Comparison of ENCODE assay signal across 19 mouse cellular contexts in genomic region chr8:85450335-85450734, GRCm38 (mm10). TPM values are rescaled to one million over a fixed set of nuclear protein-coding genes. Genes with fewer than 3 reads are reported as not detected.
A peak's percentile ranks its signal among the peaks of the same experiment; 100 is the strongest.
DNase-seq lines count a peak whose midpoint lies in the region; ATAC-seq and TF ChIP-seq lines count a peak whose summit lies in the region.
"Had no signal": no experiment of that assay in that cellular context is flagged by ENCODE, and none has a peak within 500 bp of the region (broad histone marks: within the 10 kb centered on the region; RNA-seq: fewer than 3 reads in every experiment).

No protein-coding gene starts in this region.

- 92% methylated on average over 3 of the region's 3 CpGs for WGBS in hindbrain, postnatal 0 days
- WGBS in forebrain, embryonic 14.5 days, result 88% methylated on average over 3 of the region's 3 CpGs

- no peaks in the 10 kb centered on the region for H3K36me3 ChIP-seq in MEL (ENCODE audit: control insufficient read depth in 1 of 2, insufficient read depth in 2 of 2, low read length in 2 of 2)
- no peaks in the 10 kb centered on the region for H3K36me3 ChIP-seq in myocyte (ENCODE audit: control insufficient read depth, insufficient read depth)
- no peaks in the 10 kb centered on the region for H3K36me3 ChIP-seq in hindbrain, postnatal 0 days (ENCODE audit: insufficient read depth, low read length)
- no peaks in the 10 kb centered on the region for H3K36me3 ChIP-seq in forebrain, embryonic 14.5 days (ENCODE audit: control insufficient read depth, insufficient read depth, low read length)
- H3K36me3 ChIP-seq: embryonic facial prominence, embryonic 12.5 days; heart, embryonic 13.5 days; hindbrain, embryonic 15.5 days had no signal

- no peak overlapping the region for H3ac ChIP-seq in myocyte (ENCODE audit: control insufficient read depth, insufficient read length)

- TF ChIP-seq EP300 in MEL (IDR thresholded peaks at IDR 0.05; ENCODE audit: low read depth in 1 of 2, low read length in 2 of 2), result no peak

- no peak for TF ChIP-seq POLR2A in MEL (IDR thresholded peaks at IDR 0.05; ENCODE audit: control insufficient read depth in 1 of 2, insufficient read depth in 1 of 2, low read depth in 1 of 2, low read length in 2 of 2, poor library complexity in 1 of 2)
- no peak for TF ChIP-seq POLR2A in myocyte (IDR thresholded peaks at IDR 0.05; ENCODE audit: insufficient read length, low read depth)

- no peak for TF ChIP-seq CTCF in MEL (IDR thresholded peaks at IDR 0.05 in 2 of 3, conservative IDR thresholded peaks at IDR 0.05 in 1 of 3; ENCODE audit: control insufficient read depth in 1 of 3, insufficient read depth in 1 of 3, low read depth in 2 of 3, low read length in 3 of 3, poor library complexity in 1 of 3, severe bottlenecking in 1 of 3)
- no peak for TF ChIP-seq CTCF in hindbrain, postnatal 0 days (IDR thresholded peaks at IDR 0.05; ENCODE audit: low read depth)

- H3K4me2 ChIP-seq in myocyte (ENCODE audit: low read depth), result no peak overlapping the region
- no peak overlapping the region for H3K4me2 ChIP-seq in hindbrain, postnatal 0 days (ENCODE audit: low read depth, low read length)
- no peak overlapping the region for H3K4me2 ChIP-seq in forebrain, embryonic 14.5 days (ENCODE audit: low read length)
- H3K4me2 ChIP-seq: embryonic facial prominence, embryonic 12.5 days; heart, embryonic 13.5 days; hindbrain, embryonic 15.5 days had no signal

- H3K4me3 ChIP-seq in MEL (ENCODE audit: control insufficient read depth in 1 of 2, insufficient read depth in 1 of 2, low read depth in 2 of 2, low read length in 2 of 2), result no peak overlapping the region
- H3K4me3 ChIP-seq in myocyte, result no peak overlapping the region
- no peak overlapping the region for H3K4me3 ChIP-seq in hindbrain, postnatal 0 days (ENCODE audit: low read length)
- no peak overlapping the region for H3K4me3 ChIP-seq in forebrain, embryonic 14.5 days (ENCODE audit: low read depth, low read length)
- H3K4me3 ChIP-seq: embryonic facial prominence, embryonic 12.5 days; heart, embryonic 13.5 days; hindbrain, embryonic 15.5 days had no signal

- no peaks in the 10 kb centered on the region for H3K9me3 ChIP-seq in MEL (replicated peaks; ENCODE audit: insufficient read depth, low read length)
- no peaks in the 10 kb centered on the region for H3K9me3 ChIP-seq in hindbrain, postnatal 0 days (ENCODE audit: low read length)
- H3K9me3 ChIP-seq in forebrain, embryonic 14.5 days (replicated peaks; ENCODE audit: control insufficient read depth, low read length), result no peaks in the 10 kb centered on the region
- H3K9me3 ChIP-seq: embryonic facial prominence, embryonic 12.5 days; heart, embryonic 13.5 days; hindbrain, embryonic 15.5 days had no signal

- H3K4me1 ChIP-seq in MEL (ENCODE audit: control insufficient read depth in 1 of 2, insufficient read depth in 2 of 2, low read length in 2 of 2), result no peaks in the 10 kb centered on the region
- H3K4me1 ChIP-seq in hindbrain, postnatal 0 days (ENCODE audit: insufficient read depth, low read length), result no peaks in the 10 kb centered on the region
- H3K4me1 ChIP-seq in forebrain, embryonic 14.5 days (ENCODE audit: control insufficient read depth, insufficient read depth, low read length), result peaks cover 5% of the 10 kb centered on the region; the same call in 1 of the 2 replicates

- ATAC-seq in granulocyte monocyte progenitor cell, adult 5-6 weeks (replicated peaks; ENCODE audit: poor library complexity, severe bottlenecking), result peak; percentile 57
- ATAC-seq in hindbrain, postnatal 0 days, result no peak
- no peak for ATAC-seq in forebrain, embryonic 14.5 days
- ATAC-seq: forebrain, postnatal 0 days had no signal

- H3K79me2 ChIP-seq in MEL (ENCODE audit: control insufficient read depth, insufficient read depth, low read length, poor library complexity) (no peaks in the 10 kb centered on the region), myocyte (ENCODE audit: control insufficient read depth, insufficient read depth) (no peaks in the 10 kb centered on the region)

- H3K27ac ChIP-seq in MEL (ENCODE audit: control insufficient read depth, low read depth, low read length), result no peak overlapping the region
- no peak overlapping the region for H3K27ac ChIP-seq in hindbrain, postnatal 0 days
- no peak overlapping the region for H3K27ac ChIP-seq in forebrain, embryonic 14.5 days (ENCODE audit: low read depth, low read length)
- H3K27ac ChIP-seq: embryonic facial prominence, embryonic 12.5 days; heart, embryonic 13.5 days; hindbrain, embryonic 15.5 days had no signal

- TF ChIP-seq RAD21 in MEL (IDR thresholded peaks at IDR 0.05; ENCODE audit: low read depth, low read length), result no peak

- peak; percentile 49 for DNase-seq in thymus, postnatal 0 days (ENCODE audit: low spot score)
- no peak for DNase-seq in thymus, postnatal 25 days
- DNase-seq in MEL (ENCODE audit: low read depth, low spot score), result peak; percentile 59
- DNase-seq in urinary bladder, postnatal 4 days (ENCODE audit: low spot score in 2 of 2), result no peak
- DNase-seq in hindbrain, postnatal 0 days (ENCODE audit: low spot score), result no peak
- no peak for DNase-seq in forebrain, embryonic 14.5 days (ENCODE audit: low spot score)
- DNase-seq: adrenal gland, postnatal 14 days; cerebellum, adult 11-12 months; cerebellum, adult 9-10 months; cerebellum, postnatal 36 days; forebrain, postnatal 0 days; gastrocnemius, postnatal 14 days; heart, postnatal 36 days; kidney, adult 11 months had no signal

- H3K27me3 ChIP-seq in MEL (ENCODE audit: control insufficient read depth in 1 of 2, insufficient read depth in 2 of 2, low read length in 2 of 2), result no peaks in the 10 kb centered on the region
- H3K27me3 ChIP-seq in myocyte (ENCODE audit: control insufficient read depth, insufficient read depth, insufficient read length), result peaks cover 5% of the 10 kb centered on the region
- no peaks in the 10 kb centered on the region for H3K27me3 ChIP-seq in hindbrain, postnatal 0 days (ENCODE audit: insufficient read depth, low read length)
- no peaks in the 10 kb centered on the region for H3K27me3 ChIP-seq in forebrain, embryonic 14.5 days (replicated peaks; ENCODE audit: control insufficient read depth, insufficient read depth, low read length)
- H3K27me3 ChIP-seq: embryonic facial prominence, embryonic 12.5 days; heart, embryonic 13.5 days; hindbrain, embryonic 15.5 days had no signal

- no peak overlapping the region for H3K9ac ChIP-seq in MEL (ENCODE audit: control insufficient read depth, low read depth, low read length, poor library complexity, severe bottlenecking)
- no peak overlapping the region for H3K9ac ChIP-seq in hindbrain, postnatal 0 days (replicated peaks; ENCODE audit: low read length)
- H3K9ac ChIP-seq in forebrain, embryonic 14.5 days (ENCODE audit: low read length), result no peak overlapping the region
- H3K9ac ChIP-seq: embryonic facial prominence, embryonic 12.5 days; forebrain, postnatal 0 days; heart, embryonic 13.5 days; hindbrain, embryonic 15.5 days had no signal

TF ChIP-seq in MEL, 35 proteins besides CTCF, POLR2A, EP300 and RAD21:
- no peak for TF ChIP-seq MEF2A (IDR thresholded peaks at IDR 0.05; ENCODE audit: extremely low read depth, insufficient replicate concordance, low read depth, low read length, poor library complexity, severe bottlenecking)
- no peak for TF ChIP-seq MYC (IDR thresholded peaks at IDR 0.05; ENCODE audit: low read depth, low read length)
- TF ChIP-seq USF1 (IDR thresholded peaks at IDR 0.05; ENCODE audit: low read depth, low read length), result peak; percentile 60; the same call in 1 of the 2 replicates

TF ChIP-seq in myocyte, 11 proteins besides CTCF, POLR2A, EP300 and RAD21:
- TF ChIP-seq USF1 (IDR thresholded peaks at IDR 0.05; ENCODE audit: low read depth) (peak; percentile 18), MYOD1 (IDR thresholded peaks at IDR 0.05; ENCODE audit: control insufficient read depth in 1 of 3, insufficient read length in 2 of 3, low read depth in 2 of 3) (no peak)

RNA-seq across cellular contexts. Expression of gene 4921524J17Rik, which starts 17.7 kb away (rescaled TPM):
- polyA plus RNA-seq in thymus, postnatal 0 days (2015; fragmentation: Nextera tagmentation; extraction: Ambion mirVana), result 57.4 and 58.7 TPM in 2 replicates
- 14.6 and 16.1 TPM in 2 replicates for total RNA-seq in MEL (2012; rRNA removed)
- polyA plus RNA-seq in MEL (2012; ENCODE audit: insufficient read depth in 1 of 2, insufficient read length in 2 of 2, low read depth in 1 of 2, low replicate concordance in 2 of 2, missing spikeins in 1 of 2) (10 to 100 TPM in 1 of 2 experiments, not detected in 1; 21.9 TPM), myocyte (2012; fragmentation: generic; extraction: Trizol) (12.3 TPM)
- 11.2 and 25.9 TPM in 2 replicates for total RNA-seq in granulocyte monocyte progenitor cell, adult 5-6 weeks (2014; fragmentation: Nextera tagmentation)
- total RNA-seq in granulocyte monocyte progenitor cell, adult 5-6 weeks (2017), result 38.7 and 52.3 TPM in 2 replicates
- total RNA-seq in hindbrain, postnatal 0 days (2014; rRNA removed), result 11.6 and 13.6 TPM in 2 replicates
- polyA plus RNA-seq in hindbrain, postnatal 0 days (2015; fragmentation: Nextera tagmentation; extraction: Ambion mirVana), result 43.0 and 47.4 TPM in 2 replicates
- polyA plus RNA-seq in forebrain, embryonic 14.5 days (2014; fragmentation: Nextera tagmentation; extraction: Ambion mirVana), result 64.7 and 71.6 TPM in 2 replicates

RNA-seq across cellular contexts. Expression of gene Gpt2, which starts 42.0 kb away (rescaled TPM):
- 5.1 and 5.3 TPM in 2 replicates for polyA plus RNA-seq in thymus, postnatal 0 days (2015; fragmentation: Nextera tagmentation; extraction: Ambion mirVana)
- 10.2 and 24.0 TPM in 2 replicates for total RNA-seq in MEL (2012; rRNA removed)
- polyA plus RNA-seq in MEL (2012; ENCODE audit: insufficient read depth in 1 of 2, insufficient read length in 2 of 2, low read depth in 1 of 2, low replicate concordance in 2 of 2, missing spikeins in 1 of 2), result 10 to 100 TPM in 1 of 2 experiments, not detected in 1; 25.3 TPM
- 3.1 and 5.7 TPM in 2 replicates for total RNA-seq in granulocyte monocyte progenitor cell, adult 5-6 weeks (2014; fragmentation: Nextera tagmentation)
- 4.3 and 4.6 TPM in 2 replicates for total RNA-seq in granulocyte monocyte progenitor cell, adult 5-6 weeks (2017)
- 156 TPM for polyA plus RNA-seq in myocyte (2012; fragmentation: generic; extraction: Trizol)
- total RNA-seq in hindbrain, postnatal 0 days (2014; rRNA removed), result 99.4 and 107 TPM in 2 replicates
- 43.2 and 46.4 TPM in 2 replicates for polyA plus RNA-seq in hindbrain, postnatal 0 days (2015; fragmentation: Nextera tagmentation; extraction: Ambion mirVana)
- polyA plus RNA-seq in forebrain, embryonic 14.5 days (2014; fragmentation: Nextera tagmentation; extraction: Ambion mirVana), result 29.1 and 37.3 TPM in 2 replicates

Comparison
In these comparisons a context has a peak if more than half of its experiments do, and no peak if none do; other contexts are left out.
1. DNase-seq: peak in thymus, postnatal 0 days (single experiment) and MEL (single experiment); none in thymus, postnatal 25 days (single experiment), urinary bladder, postnatal 4 days (0 of 2), hindbrain, postnatal 0 days (single experiment) and forebrain, embryonic 14.5 days (single experiment).